Mouse (Mus musculus): ENCODE results near the gene BC048671. TPM values are rescaled to one million over a fixed set of nuclear protein-coding genes. Genes with fewer than 3 reads are reported as not detected.

The BC048671 gene
- total RNA-seq, 2 experiments from 2014 or later = not detected

- no peak for ATAC-seq (replicated peaks; ENCODE audit: low FRiP score, low TSS enrichment, poor library complexity, severe bottlenecking)
Observed at GRCm38 (mm10) chr6:90347183-90347582, 46.2 kb downstream of the BC048671 start.

- no peak for ATAC-seq (replicated peaks; ENCODE audit: low FRiP score, low TSS enrichment, poor library complexity, severe bottlenecking)
Observed at GRCm38 (mm10) chr6:90348500-90348899, 47.5 kb downstream of the BC048671 start.

- ATAC-seq (replicated peaks; ENCODE audit: low FRiP score, low TSS enrichment, poor library complexity, severe bottlenecking) = no peak
Observed at GRCm38 (mm10) chr6:90350011-90350410, 49.0 kb downstream of the BC048671 start.

Other genes starting within 250 kb of the BC048671 start
- gene Vmn1r49, start 222.7 kb upstream of the BC048671 start, total RNA-seq (2014; fragmentation: Nextera tagmentation) = not detected in 2 replicates
- not detected in 2 replicates for gene Vmn1r49, start 222.7 kb upstream of the BC048671 start, total RNA-seq (2017)
- gene Vmn1r50, start 199.8 kb upstream of the BC048671 start, total RNA-seq (2014; fragmentation: Nextera tagmentation) = not detected in 2 replicates
- not detected in 2 replicates for gene Vmn1r50, start 199.8 kb upstream of the BC048671 start, total RNA-seq (2017)
- gene Vmn1r51, start 178.6 kb upstream of the BC048671 start, total RNA-seq (2014; fragmentation: Nextera tagmentation) = not detected in 2 replicates
- not detected in 2 replicates for gene Vmn1r51, start 178.6 kb upstream of the BC048671 start, total RNA-seq (2017)
- not detected in 2 replicates for gene Vmn1r52, start 126.4 kb upstream of the BC048671 start, total RNA-seq (2014; fragmentation: Nextera tagmentation)
- not detected in 2 replicates for gene Vmn1r52, start 126.4 kb upstream of the BC048671 start, total RNA-seq (2017)
- gene V1ra8, start 98.4 kb upstream of the BC048671 start, total RNA-seq (2014; fragmentation: Nextera tagmentation) = not detected in 2 replicates
- gene V1ra8, start 98.4 kb upstream of the BC048671 start, total RNA-seq (2017) = not detected in 2 replicates
- gene Vmn1r53, start 76.8 kb upstream of the BC048671 start, total RNA-seq (2014; fragmentation: Nextera tagmentation) = not detected in 2 replicates
- not detected in 2 replicates for gene Vmn1r53, start 76.8 kb upstream of the BC048671 start, total RNA-seq (2017)
- not detected in 2 replicates for gene Vmn1r54, start 54.9 kb upstream of the BC048671 start, total RNA-seq (2014; fragmentation: Nextera tagmentation)
- gene Vmn1r54, start 54.9 kb upstream of the BC048671 start, total RNA-seq (2017) = not detected in 2 replicates
- gene Chst13, start 24.0 kb downstream of the BC048671 start, total RNA-seq (2014; fragmentation: Nextera tagmentation) = not detected in 2 replicates
- not detected in 2 replicates for gene Chst13, start 24.0 kb downstream of the BC048671 start, total RNA-seq (2017)
- not detected in 2 replicates for gene Uroc1, start 32.1 kb downstream of the BC048671 start, total RNA-seq (2014; fragmentation: Nextera tagmentation)
- gene Uroc1, start 32.1 kb downstream of the BC048671 start, total RNA-seq (2017) = not detected in 2 replicates
- gene Zxdc, start 68.3 kb downstream of the BC048671 start, total RNA-seq (2014; fragmentation: Nextera tagmentation) = 10.2 and 11.9 TPM in 2 replicates
- 8.0 and 8.9 TPM in 2 replicates for gene Zxdc, start 68.3 kb downstream of the BC048671 start, total RNA-seq (2017)
- gene Cfap100, start 127.6 kb downstream of the BC048671 start, total RNA-seq (2014; fragmentation: Nextera tagmentation) = not detected in 2 replicates
- not detected in 2 replicates for gene Cfap100, start 127.6 kb downstream of the BC048671 start, total RNA-seq (2017)
- gene Klf15, start 161.4 kb downstream of the BC048671 start, total RNA-seq (2014; fragmentation: Nextera tagmentation) = not detected in 2 replicates
- not detected in 2 replicates for gene Klf15, start 161.4 kb downstream of the BC048671 start, total RNA-seq (2017)
- gene Aldh1l1, start 185.2 kb downstream of the BC048671 start, total RNA-seq (2014; fragmentation: Nextera tagmentation) = 3.2 and 4.1 TPM in 2 replicates
- 4.3 and 5.3 TPM in 2 replicates for gene Aldh1l1, start 185.2 kb downstream of the BC048671 start, total RNA-seq (2017)

Measured in megakaryocyte-erythroid progenitor cell, adult 5-6 weeks (primary cell).